ENCODE assay signal across 8 mouse cellular contexts in the genomic region with DNA sequence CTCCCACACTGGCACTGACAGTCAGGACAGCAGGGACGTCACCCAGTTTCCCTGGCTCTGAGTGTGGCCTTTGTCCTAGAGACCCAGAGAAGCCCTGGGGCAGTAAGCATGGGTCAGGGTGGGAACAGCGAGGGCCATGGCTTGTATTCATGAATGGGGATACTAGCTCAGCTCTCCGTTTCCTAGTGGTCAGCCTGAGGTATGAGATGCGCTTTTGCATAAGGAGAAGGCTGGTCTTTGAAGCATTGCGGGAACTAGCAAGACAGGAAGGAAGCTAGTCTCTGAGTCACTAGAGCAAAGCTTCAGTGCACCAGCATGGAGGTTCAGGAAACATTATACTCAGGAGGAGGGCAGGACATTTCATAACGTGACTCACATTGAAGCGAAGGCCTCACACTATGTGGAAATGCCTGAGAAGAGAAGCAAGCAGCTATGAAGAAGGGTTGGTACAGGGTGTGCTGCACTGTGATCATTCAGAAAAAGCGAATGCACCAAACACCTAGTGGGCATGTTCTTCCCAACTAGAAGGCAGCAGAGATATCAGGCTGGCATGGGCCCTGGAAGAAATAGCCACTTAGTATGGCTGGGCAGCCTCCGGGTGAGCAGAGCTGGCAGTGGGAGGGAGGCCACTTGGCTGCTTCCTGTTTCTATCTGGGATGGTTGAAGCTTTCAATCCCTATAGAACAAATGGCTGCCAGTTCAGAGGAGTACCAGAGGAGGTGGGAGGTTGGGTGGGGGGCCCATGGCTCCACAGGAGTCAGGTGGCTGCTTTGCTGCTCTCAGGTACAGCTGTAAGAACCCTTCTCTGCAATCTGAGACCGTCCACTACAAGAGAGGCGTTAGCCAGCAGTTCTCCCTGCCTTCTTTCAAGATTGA. TPM values are rescaled to one million over a fixed set of nuclear protein-coding genes. Genes with fewer than 3 reads are reported as not detected.
DNase-seq lines count a peak whose midpoint lies in the region; ATAC-seq and TF ChIP-seq lines count a peak whose summit lies in the region.

No protein-coding gene starts in this region.

- H3K9ac ChIP-seq in intestine, embryonic 14.5 days (ENCODE audit: low read length), result no peak overlapping the region
- H3K9ac ChIP-seq in midbrain, embryonic 15.5 days, result no peak overlapping the region

- no peak for TF ChIP-seq CTCF in spleen, adult 2 months (IDR thresholded peaks at IDR 0.05; ENCODE audit: extremely low read depth, insufficient read depth, insufficient read length, insufficient replicate concordance)

- WGBS in spleen, adult 2 months, result 34% methylated on average over 11 of the region's 11 CpGs
- WGBS in intestine, embryonic 14.5 days, result 70% methylated on average over 11 of the region's 11 CpGs
- WGBS in midbrain, embryonic 15.5 days, result 84% methylated on average over 11 of the region's 11 CpGs

- no peaks in the 10 kb centered on the region for H3K27me3 ChIP-seq in spleen, adult 2 months (ENCODE audit: control insufficient read depth, insufficient read depth, low read length)
- H3K27me3 ChIP-seq in intestine, embryonic 14.5 days (replicated peaks; ENCODE audit: control insufficient read depth, insufficient read depth, low read length), result no peaks in the 10 kb centered on the region
- no peaks in the 10 kb centered on the region for H3K27me3 ChIP-seq in midbrain, embryonic 15.5 days (replicated peaks)

- TF ChIP-seq POLR2A in spleen, adult 2 months (IDR thresholded peaks at IDR 0.05; ENCODE audit: low read depth, low read length), result no peak

- H3K4me1 ChIP-seq in spleen, adult 2 months (ENCODE audit: control insufficient read depth, insufficient read depth, insufficient read length), result peaks cover 16% of the 10 kb centered on the region
- no peaks in the 10 kb centered on the region for H3K4me1 ChIP-seq in intestine, embryonic 14.5 days (replicated peaks; ENCODE audit: control insufficient read depth, insufficient read depth, low read length)
- H3K4me1 ChIP-seq in midbrain, embryonic 15.5 days, result 0 out of 2 replicates have a peak, but pooled peaks cover 4% of the 10 kb centered on the region

- H3K4me2 ChIP-seq in intestine, embryonic 14.5 days (ENCODE audit: low read length), result no peak overlapping the region
- no peak overlapping the region for H3K4me2 ChIP-seq in midbrain, embryonic 15.5 days

- H3K36me3 ChIP-seq in spleen, adult 2 months (ENCODE audit: control insufficient read depth, insufficient read depth, low read length), result peaks cover 16% of the 10 kb centered on the region
- peaks cover 57% of the 10 kb centered on the region for H3K36me3 ChIP-seq in intestine, embryonic 14.5 days (ENCODE audit: control insufficient read depth, insufficient read depth, low read length)
- peaks cover 40% of the 10 kb centered on the region for H3K36me3 ChIP-seq in midbrain, embryonic 15.5 days (replicated peaks)

- peak overlapping the region; percentile 87 for H3K27ac ChIP-seq in spleen, adult 2 months (ENCODE audit: insufficient read depth, low read length)
- H3K27ac ChIP-seq in intestine, embryonic 14.5 days (ENCODE audit: low read depth), result 0 out of 2 replicates have a peak overlapping the region, but pooled peaks have one; percentile 48
- peak overlapping the region; percentile 47; the same call in 1 of the 2 replicates for H3K27ac ChIP-seq in midbrain, embryonic 15.5 days

- ATAC-seq in intestine, embryonic 14.5 days (replicated peaks; ENCODE audit: low FRiP score, low TSS enrichment, low read depth), result 0 out of 2 replicates have a peak, but pooled peaks have one; percentile 5
- ATAC-seq in midbrain, embryonic 15.5 days (replicated peaks), result peak; percentile 34; the same call in 1 of the 2 replicates

- H3K4me3 ChIP-seq in spleen, adult 2 months (ENCODE audit: extremely low read depth, insufficient read depth, insufficient read length), result no peak overlapping the region
- no peak overlapping the region for H3K4me3 ChIP-seq in intestine, embryonic 14.5 days (ENCODE audit: low read depth, low read length)
- H3K4me3 ChIP-seq in midbrain, embryonic 15.5 days, result no peak overlapping the region

- DNase-seq in adrenal gland, adult (ENCODE audit: inconsistent age in 2 of 2, low spot score in 1 of 2), result peak; percentile 54 to 81
- no peak for DNase-seq in adrenal gland, postnatal 25 days
- peak; percentile 28 to 41 for DNase-seq in spleen, adult 2 months (ENCODE audit: low read depth in 1 of 2, low spot score in 2 of 2)
- no peak for DNase-seq in spleen, postnatal 14 days (ENCODE audit: low spot score in 2 of 2)
- DNase-seq in intestine, embryonic 14.5 days (ENCODE audit: low spot score), result no peak
- DNase-seq in gastrocnemius, adult 18-20 months (ENCODE audit: low spot score), result no peak
- DNase-seq in cerebellum, postnatal 4 days (ENCODE audit: low spot score in 2 of 2), result no peak

- H3K9me3 ChIP-seq in intestine, embryonic 14.5 days (ENCODE audit: control insufficient read depth, low read length), result no peaks in the 10 kb centered on the region
- no peaks in the 10 kb centered on the region for H3K9me3 ChIP-seq in midbrain, embryonic 15.5 days

RNA-seq across cellular contexts. Expression of a gene that starts 25.4 kb away (rescaled TPM):
- total RNA-seq in adrenal gland, postnatal 25 days (2021), result 63.9 and 76.9 TPM in 2 replicates
- 70.3 and 78.4 TPM in 2 replicates for polyA plus RNA-seq in spleen, adult 2 months (2012; rRNA removed)
- 145 and 162 TPM in 2 replicates for polyA plus RNA-seq in intestine, embryonic 14.5 days (2014; fragmentation: Nextera tagmentation; extraction: Ambion mirVana)
- polyA plus RNA-seq in midbrain, embryonic 15.5 days (2015; fragmentation: Nextera tagmentation; extraction: Ambion mirVana), result 123 and 132 TPM in 2 replicates
- total RNA-seq in gastrocnemius, adult 18-20 months (2021), result 10 to 100 TPM; 10.1 to 12.5 TPM

RNA-seq across cellular contexts. Expression of a gene that starts 27.1 kb away (rescaled TPM):
- 75.1 and 85.4 TPM in 2 replicates for total RNA-seq in adrenal gland, postnatal 25 days (2021)
- polyA plus RNA-seq in spleen, adult 2 months (2012; rRNA removed), result 103 and 134 TPM in 2 replicates
- 83.7 and 87.6 TPM in 2 replicates for polyA plus RNA-seq in intestine, embryonic 14.5 days (2014; fragmentation: Nextera tagmentation; extraction: Ambion mirVana)
- polyA plus RNA-seq in midbrain, embryonic 15.5 days (2015; fragmentation: Nextera tagmentation; extraction: Ambion mirVana), result 124 and 131 TPM in 2 replicates
- total RNA-seq in gastrocnemius, adult 18-20 months (2021), result 10 to 100 TPM; 54.2 to 62.4 TPM

RNA-seq across cellular contexts. Expression of a gene that starts 33.0 kb away (rescaled TPM):
- total RNA-seq in adrenal gland, postnatal 25 days (2021), result 41.3 and 44.3 TPM in 2 replicates
- 65.6 and 67.6 TPM in 2 replicates for polyA plus RNA-seq in spleen, adult 2 months (2012; rRNA removed)
- 39.3 and 40.6 TPM in 2 replicates for polyA plus RNA-seq in intestine, embryonic 14.5 days (2014; fragmentation: Nextera tagmentation; extraction: Ambion mirVana)
- polyA plus RNA-seq in midbrain, embryonic 15.5 days (2015; fragmentation: Nextera tagmentation; extraction: Ambion mirVana), result 58.2 and 58.7 TPM in 2 replicates
- 10 to 100 TPM; 35.4 to 37.6 TPM for total RNA-seq in gastrocnemius, adult 18-20 months (2021)

RNA-seq across cellular contexts. Expression of a gene that starts 50.9 kb away (rescaled TPM):
- 48.5 and 51.3 TPM in 2 replicates for total RNA-seq in adrenal gland, postnatal 25 days (2021)
- 51.5 and 56.3 TPM in 2 replicates for polyA plus RNA-seq in spleen, adult 2 months (2012; rRNA removed)
- 45.0 and 51.7 TPM in 2 replicates for polyA plus RNA-seq in intestine, embryonic 14.5 days (2014; fragmentation: Nextera tagmentation; extraction: Ambion mirVana)
- polyA plus RNA-seq in midbrain, embryonic 15.5 days (2015; fragmentation: Nextera tagmentation; extraction: Ambion mirVana), result 80.0 and 86.3 TPM in 2 replicates
- total RNA-seq in gastrocnemius, adult 18-20 months (2021), result 10 to 100 TPM in 1 of 2 experiments, 1 to 10 TPM in 1; 9.2 to 10.7 TPM

Comparison
In these comparisons a context has a peak if more than half of its experiments do, and no peak if none do; other contexts are left out.
1. DNase-seq: peak in adrenal gland, adult (2 of 2) and spleen, adult 2 months (2 of 2); none in adrenal gland, postnatal 25 days (single experiment), spleen, postnatal 14 days (0 of 2), intestine, embryonic 14.5 days (single experiment), gastrocnemius, adult 18-20 months (single experiment) and cerebellum, postnatal 4 days (0 of 2).
2. Peak in every context shown above with its lines, with median percentiles within 50 percentile points of each other: H3K27ac ChIP-seq.